Mouse (Mus musculus): ENCODE measurements around the gene Jade1.

The Jade1 gene

DNA sequence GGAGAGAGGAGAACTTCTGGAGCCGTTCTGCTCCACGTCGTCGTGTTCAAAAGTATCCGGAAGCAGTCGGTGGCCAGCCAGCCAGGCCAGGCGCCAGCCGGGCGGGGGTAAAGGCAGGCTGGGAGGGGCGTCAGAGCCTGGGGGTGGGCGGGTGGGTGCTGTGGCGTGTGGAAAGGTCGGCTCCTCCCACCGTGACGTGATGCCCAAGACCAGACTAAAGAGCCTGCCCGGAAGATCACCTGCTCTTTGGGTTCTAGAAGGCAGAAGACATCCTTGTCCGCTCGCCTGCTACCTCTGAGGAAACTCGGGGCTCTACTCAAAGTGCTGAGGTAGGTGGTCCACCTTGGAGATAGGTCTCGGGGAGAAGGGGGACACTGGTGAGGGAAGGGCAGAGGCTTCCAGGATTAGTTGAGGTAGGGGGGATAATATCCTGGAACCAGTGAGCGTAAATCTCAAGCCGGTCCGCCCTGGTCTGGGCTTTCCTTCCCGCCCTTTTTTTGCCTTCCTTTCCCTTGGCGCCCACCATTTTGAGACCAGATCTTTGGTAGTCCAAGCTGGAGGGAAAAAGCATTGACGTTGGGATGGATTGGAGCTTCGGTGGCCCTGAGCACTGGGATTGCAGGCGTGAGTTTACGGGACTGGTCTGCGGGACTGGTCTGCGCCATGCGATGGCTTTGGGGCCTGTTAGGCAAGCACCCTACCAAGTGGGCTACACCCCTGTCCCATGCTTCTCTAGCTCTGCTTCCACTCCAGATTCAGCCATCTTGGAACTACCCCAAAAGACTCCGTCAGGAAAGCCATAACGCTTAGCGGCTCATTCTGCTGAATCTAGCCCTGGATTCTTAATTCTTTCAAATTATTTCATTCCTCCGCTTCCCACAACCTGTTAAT lies at the start of gene Jade1:
TSS of gene Jade1 (plus strand) at position 241 of the 891 bp plus-strand sequence.
- DNase-seq: no peak

DNA sequence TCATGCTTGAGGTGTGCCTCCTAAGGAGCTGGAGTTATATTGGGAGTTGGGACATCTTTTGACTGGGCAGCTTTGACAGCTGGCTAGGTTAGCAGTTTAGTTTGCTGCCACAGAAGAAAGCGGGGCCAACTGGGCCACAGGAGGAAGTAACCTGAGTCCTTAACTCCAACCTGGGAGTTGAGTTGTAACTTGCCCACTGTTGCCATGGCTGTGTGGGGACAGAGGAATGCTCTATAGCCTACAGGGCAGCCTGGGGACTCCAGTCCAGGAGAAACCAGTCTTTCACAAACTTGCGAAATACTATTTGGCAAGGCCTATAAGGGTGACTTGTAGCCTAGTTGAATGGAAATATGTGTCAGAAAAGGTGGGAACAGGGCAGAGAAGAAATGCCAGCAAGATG lies 46.1 kb upstream of the Jade1 start:
- DNase-seq: peak; percentile 43

GRCm38 (mm10) chr3:41510191-41510590 lies 45.3 kb upstream of the Jade1 start:
- no peak for DNase-seq

DNA sequence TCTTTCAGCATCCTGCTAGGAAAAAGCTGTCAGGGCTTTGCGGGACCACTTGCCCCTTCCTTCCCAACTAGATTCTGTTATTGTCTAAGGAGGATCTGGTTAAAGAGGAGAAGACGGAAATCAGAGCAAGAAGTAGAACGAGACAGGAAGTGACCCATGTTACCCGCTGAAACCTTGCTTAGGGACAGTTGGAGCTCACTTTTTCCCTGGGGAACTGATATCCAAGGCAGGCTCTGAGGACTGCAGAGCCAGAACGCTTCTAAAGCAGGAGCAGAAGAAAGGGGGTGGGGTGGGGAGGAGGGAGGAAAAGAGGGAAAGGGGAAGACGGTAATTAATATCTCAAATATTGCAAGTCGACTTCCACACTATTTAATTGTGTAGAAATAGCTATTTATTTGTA lies 44.8 kb upstream of the Jade1 start:
- no peak for DNase-seq

GRCm38 (mm10) chr3:41514003-41514402 lies 41.5 kb upstream of the Jade1 start:
- no peak for DNase-seq

- DNase-seq: no peak
Measured at GRCm38 (mm10) chr3:41514683-41515305, 40.7 kb upstream of the Jade1 start.

DNA sequence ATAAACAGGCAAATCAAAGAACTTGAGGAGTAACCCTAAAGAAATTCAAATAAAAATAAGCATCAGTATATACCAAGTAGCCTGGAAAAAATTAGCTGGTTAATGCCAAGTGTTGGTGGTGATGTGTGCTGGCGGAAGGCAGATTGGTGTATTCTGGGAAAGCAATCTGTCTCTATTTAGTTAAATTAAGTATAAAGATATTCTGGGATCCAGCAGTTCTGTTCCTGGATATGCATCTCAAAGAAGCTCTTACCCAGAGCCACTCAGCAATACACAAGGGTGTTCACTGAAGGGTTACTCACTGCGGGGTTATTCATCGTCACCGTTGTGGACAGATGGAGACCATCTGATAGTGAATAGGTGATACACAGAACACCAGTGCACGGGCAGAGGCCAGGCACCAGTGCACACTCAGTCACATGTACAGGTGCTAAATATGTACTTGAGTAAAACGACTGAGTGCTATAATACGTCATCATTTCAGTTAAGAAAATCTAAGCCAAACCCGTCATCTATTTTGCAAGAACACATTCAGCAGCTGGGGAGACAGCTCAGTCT lies 38.5 kb upstream of the Jade1 start:
- no peak for DNase-seq

GRCm38 (mm10) chr3:41520925-41521324 lies 34.6 kb upstream of the Jade1 start:
- DNase-seq: no peak

DNA sequence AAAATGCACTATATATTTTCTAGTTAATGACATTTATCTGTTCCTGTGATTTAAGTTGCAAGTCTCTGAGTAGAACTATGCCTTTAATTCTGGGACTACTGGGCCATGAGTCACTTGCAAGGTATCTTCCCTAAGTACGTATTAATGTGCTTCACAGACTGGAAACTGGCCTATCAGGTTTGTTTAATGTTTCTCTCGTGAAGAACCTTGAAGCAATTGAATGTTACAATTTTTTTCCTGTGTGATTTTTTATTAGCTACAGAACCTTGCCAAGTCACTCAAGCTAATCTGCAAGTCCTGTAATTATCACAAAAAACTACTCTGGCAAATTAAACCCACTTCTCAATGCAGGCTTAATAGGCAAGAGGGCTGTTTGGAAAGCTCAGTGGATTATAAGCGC lies 33.8 kb upstream of the Jade1 start:
- DNase-seq: no peak

- peak; percentile 60 for DNase-seq
Measured at GRCm38 (mm10) chr3:41522226-41523005, 33.1 kb upstream of the Jade1 start.

GRCm38 (mm10) chr3:41523006-41523375 lies 32.5 kb upstream of the Jade1 start:
- DNase-seq: no peak

GRCm38 (mm10) chr3:41523460-41523859 lies 32.1 kb upstream of the Jade1 start:
- DNase-seq: no peak

GRCm38 (mm10) chr3:41528291-41528969 lies 27.1 kb upstream of the Jade1 start:
- DNase-seq: no peak

- DNase-seq: no peak
Measured at GRCm38 (mm10) chr3:41530156-41530555, 25.4 kb upstream of the Jade1 start.

GRCm38 (mm10) chr3:41531541-41531940 lies 24.0 kb upstream of the Jade1 start:
- no peak for DNase-seq

GRCm38 (mm10) chr3:41532109-41532508 lies 23.4 kb upstream of the Jade1 start:
- no peak for DNase-seq

GRCm38 (mm10) chr3:41533660-41534059 lies 21.9 kb upstream of the Jade1 start:
- DNase-seq: peak; percentile 49

- no peak for DNase-seq
Measured at GRCm38 (mm10) chr3:41537957-41538356, 17.6 kb upstream of the Jade1 start.

DNA sequence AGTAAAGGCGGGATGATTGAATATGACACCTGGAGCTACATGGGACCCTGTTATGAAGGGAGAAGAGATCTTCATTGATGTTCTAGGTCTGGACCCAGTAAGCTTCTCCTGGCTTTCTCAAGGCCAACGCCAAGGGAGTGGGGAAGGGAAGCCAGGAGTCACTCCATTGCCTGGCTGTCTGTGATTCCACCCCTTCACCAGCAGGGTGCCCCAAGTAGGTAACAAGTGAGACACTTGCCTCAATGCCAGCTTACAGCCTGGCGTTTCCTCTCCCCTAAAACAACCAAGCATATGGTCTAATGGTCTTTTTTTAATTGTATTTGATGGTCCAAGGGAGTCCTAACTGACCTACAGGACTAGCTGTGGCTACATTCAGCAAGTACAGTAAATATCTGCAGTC lies 14.2 kb upstream of the Jade1 start:
- no peak for DNase-seq

DNA sequence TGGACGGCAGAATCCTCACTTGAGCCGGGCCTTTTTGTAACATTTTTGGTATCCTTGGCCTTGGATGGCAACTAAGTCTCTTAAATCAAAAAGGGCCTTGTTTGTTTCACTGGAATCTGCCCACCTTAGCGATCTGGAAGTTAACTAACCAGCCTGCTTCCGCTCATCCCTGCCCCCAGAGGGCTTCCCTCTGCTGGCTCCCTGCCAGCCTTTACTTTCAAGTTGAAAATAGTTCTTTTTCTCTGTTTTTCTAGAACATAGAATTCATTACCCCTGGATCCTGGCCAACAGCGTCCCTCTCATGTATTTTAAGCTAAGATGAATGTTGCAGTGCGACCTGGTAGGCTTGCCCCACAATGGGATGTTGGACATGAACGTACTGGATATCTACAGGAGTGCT lies 11.1 kb upstream of the Jade1 start:
- no peak for DNase-seq

DNA sequence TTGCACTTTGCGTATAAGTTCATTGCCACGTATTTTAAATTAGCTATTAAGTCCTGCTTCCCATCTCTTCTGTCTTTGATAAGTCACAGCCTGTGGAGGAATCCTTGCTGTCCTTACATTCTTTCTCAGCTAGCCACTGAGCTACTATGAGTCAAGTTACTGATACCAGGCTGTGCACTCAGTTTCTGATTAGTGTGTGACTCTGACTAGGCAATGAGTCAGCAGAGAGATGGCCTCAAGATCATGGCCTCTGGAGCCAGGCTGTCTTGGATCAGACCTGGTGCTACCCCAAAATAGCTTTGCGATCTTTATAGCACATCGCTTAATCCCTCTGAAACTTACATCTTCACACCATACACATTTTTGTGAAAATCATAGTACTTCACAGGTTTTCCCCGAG lies 8.2 kb upstream of the Jade1 start:
- no peak for DNase-seq

GRCm38 (mm10) chr3:41548238-41548637 lies 7.3 kb upstream of the Jade1 start:
- DNase-seq: no peak

- no peak for DNase-seq
Measured at GRCm38 (mm10) chr3:41551671-41552070, 3.9 kb upstream of the Jade1 start.
